Mouse (Mus musculus): ENCODE measurements around the gene Irak1bp1. TPM values are rescaled to one million over a fixed set of nuclear protein-coding genes. Genes with fewer than 3 reads are reported as not detected.

Irak1bp1 gene
- polyA plus RNA-seq, 1 experiment from 2014 or later = 37.3 TPM

- peaks cover 23% of the 10 kb centered on the region for H3K36me3 ChIP-seq
- no peaks in the 10 kb centered on the region for H3K27me3 ChIP-seq
- no peak overlapping the region for H3K9ac ChIP-seq (replicated peaks)
- no peak for ATAC-seq (replicated peaks)
- H3K27ac ChIP-seq (replicated peaks) = no peak overlapping the region
- H3K4me3 ChIP-seq = no peak overlapping the region
- peaks cover 11% of the 10 kb centered on the region for H3K4me1 ChIP-seq
- 61% methylated on average over 6 of the region's 6 CpGs for WGBS
- no peak overlapping the region for H3K4me2 ChIP-seq (replicated peaks)
- H3K9me3 ChIP-seq = no peaks in the 10 kb centered on the region
Observed at GRCm38 (mm10) chr9:82835921-82836320, 6.6 kb downstream of the Irak1bp1 start.

GRCm38 (mm10) chr9:82842671-82843070 lies 13.3 kb downstream of the Irak1bp1 start:
- no peak overlapping the region for H3K9ac ChIP-seq (replicated peaks)

GRCm38 (mm10) chr9:82854040-82854439 lies 24.7 kb downstream of the Irak1bp1 start:
- Histone ChIP-seq H3K4me1 (no peaks in the 10 kb centered on the region), H3K27me3 (no peaks in the 10 kb centered on the region), H3K4me2 (replicated peaks) (no peak overlapping the region), H3K9ac (replicated peaks) (no peak overlapping the region), H3K4me3 (no peak overlapping the region), H3K27ac (replicated peaks) (no peak overlapping the region), H3K36me3 (no peaks in the 10 kb centered on the region), H3K9me3 (no peaks in the 10 kb centered on the region)
- WGBS = 54% methylated on average over 2 of the region's 2 CpGs
- peak; percentile 77 for ATAC-seq (replicated peaks)

More at GRCm38 (mm10) chr9:82842671-82843070, 13.3 kb downstream of the Irak1bp1 start:
- Histone ChIP-seq H3K4me2 (replicated peaks) (no peak overlapping the region), H3K27ac (replicated peaks) (no peak overlapping the region), H3K4me3 (no peak overlapping the region), H3K27me3 (no peaks in the 10 kb centered on the region), H3K9me3 (no peaks in the 10 kb centered on the region), H3K36me3 (peaks cover 41% of the 10 kb centered on the region), H3K4me1 (no peaks in the 10 kb centered on the region)
- ATAC-seq (replicated peaks) = no peak
- 94% methylated on average over 4 of the region's 4 CpGs for WGBS

- Histone ChIP-seq H3K4me2 (replicated peaks) (no peak overlapping the region), H3K4me3 (no peak overlapping the region), H3K9me3 (no peaks in the 10 kb centered on the region), H3K27ac (replicated peaks) (no peak overlapping the region), H3K36me3 (no peaks in the 10 kb centered on the region), H3K27me3 (no peaks in the 10 kb centered on the region), H3K9ac (replicated peaks) (no peak overlapping the region), H3K4me1 (no peaks in the 10 kb centered on the region)
- WGBS = 30% methylated on average over 3 of the region's 3 CpGs
- ATAC-seq (replicated peaks) = no peak
Observed at GRCm38 (mm10) chr9:82854973-82855614, 25.8 kb downstream of the Irak1bp1 start.

- WGBS = 72% methylated on average over 4 of the region's 4 CpGs
- Histone ChIP-seq H3K27ac (replicated peaks) (no peak overlapping the region), H3K9me3 (no peaks in the 10 kb centered on the region), H3K36me3 (no peaks in the 10 kb centered on the region), H3K9ac (replicated peaks) (no peak overlapping the region), H3K27me3 (no peaks in the 10 kb centered on the region), H3K4me3 (no peak overlapping the region), H3K4me1 (no peaks in the 10 kb centered on the region), H3K4me2 (replicated peaks) (no peak overlapping the region)
- ATAC-seq (replicated peaks) = no peak
Observed at GRCm38 (mm10) chr9:82856241-82856640, 26.9 kb downstream of the Irak1bp1 start.

GRCm38 (mm10) chr9:82860805-82861204 lies 31.5 kb downstream of the Irak1bp1 start:
- no peak overlapping the region for H3K27ac ChIP-seq (replicated peaks)
- H3K4me2 ChIP-seq (replicated peaks) = no peak overlapping the region
- no peak for ATAC-seq (replicated peaks)
- no peak overlapping the region for H3K4me3 ChIP-seq
- H3K4me1 ChIP-seq = no peaks in the 10 kb centered on the region
- no peaks in the 10 kb centered on the region for H3K27me3 ChIP-seq
- WGBS = 83% methylated on average over 2 of the region's 2 CpGs
- no peak overlapping the region for H3K9ac ChIP-seq (replicated peaks)
- no peaks in the 10 kb centered on the region; the same call in 1 of the 2 replicates for H3K36me3 ChIP-seq
- H3K9me3 ChIP-seq = no peaks in the 10 kb centered on the region

GRCm38 (mm10) chr9:82861316-82861715 lies 32.0 kb downstream of the Irak1bp1 start:
- no peaks in the 10 kb centered on the region for H3K9me3 ChIP-seq
- H3K27ac ChIP-seq (replicated peaks) = no peak overlapping the region
- 0 out of 2 replicates have a peak, but pooled peaks have one; percentile 35 for ATAC-seq (replicated peaks)
- H3K4me2 ChIP-seq (replicated peaks) = no peak overlapping the region
- no peaks in the 10 kb centered on the region for H3K27me3 ChIP-seq
- 90% methylated on average over 4 of the region's 4 CpGs for WGBS
- H3K4me1 ChIP-seq = no peaks in the 10 kb centered on the region
- no peak overlapping the region for H3K9ac ChIP-seq (replicated peaks)
- no peaks in the 10 kb centered on the region; the same call in 1 of the 2 replicates for H3K36me3 ChIP-seq
- H3K4me3 ChIP-seq = no peak overlapping the region

GRCm38 (mm10) chr9:82861775-82862430 lies 32.6 kb downstream of the Irak1bp1 start:
- no peaks in the 10 kb centered on the region for H3K4me1 ChIP-seq
- WGBS = 89% methylated on average over 3 of the region's 3 CpGs
- no peak overlapping the region for H3K9ac ChIP-seq (replicated peaks)
- H3K27ac ChIP-seq (replicated peaks) = no peak overlapping the region
- no peak overlapping the region for H3K4me2 ChIP-seq (replicated peaks)
- no peaks in the 10 kb centered on the region; the same call in 1 of the 2 replicates for H3K36me3 ChIP-seq
- no peak overlapping the region for H3K4me3 ChIP-seq
- no peaks in the 10 kb centered on the region for H3K27me3 ChIP-seq
- no peaks in the 10 kb centered on the region for H3K9me3 ChIP-seq
- ATAC-seq (replicated peaks) = 0 out of 2 replicates have a peak, but pooled peaks have one; percentile 30

GRCm38 (mm10) chr9:82866121-82866520 lies 36.8 kb downstream of the Irak1bp1 start:
- Histone ChIP-seq H3K9me3 (no peaks in the 10 kb centered on the region), H3K4me1 (no peaks in the 10 kb centered on the region), H3K27me3 (no peaks in the 10 kb centered on the region), H3K4me2 (replicated peaks) (no peak overlapping the region), H3K9ac (replicated peaks) (no peak overlapping the region), H3K27ac (replicated peaks) (no peak overlapping the region), H3K36me3 (peaks cover 17% of the 10 kb centered on the region), H3K4me3 (no peak overlapping the region)
- no peak for ATAC-seq (replicated peaks)
- 53% methylated on average over 1 of the region's 1 CpGs for WGBS

- Histone ChIP-seq H3K9me3 (no peaks in the 10 kb centered on the region), H3K36me3 (peaks cover 26% of the 10 kb centered on the region), H3K27ac (replicated peaks) (no peak overlapping the region), H3K4me2 (replicated peaks) (no peak overlapping the region), H3K9ac (replicated peaks) (no peak overlapping the region), H3K4me1 (no peaks in the 10 kb centered on the region), H3K27me3 (no peaks in the 10 kb centered on the region), H3K4me3 (no peak overlapping the region)
- 84% methylated on average over 3 of the region's 3 CpGs for WGBS
- no peak; the same call in 1 of the 2 replicates for ATAC-seq (replicated peaks)
Observed at GRCm38 (mm10) chr9:82867698-82868097, 38.4 kb downstream of the Irak1bp1 start.

GRCm38 (mm10) chr9:82877078-82877477 lies 47.7 kb downstream of the Irak1bp1 start:
- Histone ChIP-seq H3K27me3 (no peaks in the 10 kb centered on the region), H3K27ac (replicated peaks) (no peak overlapping the region), H3K9ac (replicated peaks) (no peak overlapping the region), H3K4me3 (no peak overlapping the region), H3K4me1 (no peaks in the 10 kb centered on the region), H3K9me3 (no peaks in the 10 kb centered on the region), H3K36me3 (peaks cover 63% of the 10 kb centered on the region), H3K4me2 (replicated peaks) (no peak overlapping the region)
- WGBS = 91% methylated on average over 1 of the region's 1 CpGs
- ATAC-seq (replicated peaks) = no peak

GRCm38 (mm10) chr9:82884177-82884576 lies 54.8 kb downstream of the Irak1bp1 start:
- Histone ChIP-seq H3K9me3 (no peaks in the 10 kb centered on the region), H3K4me1 (no peaks in the 10 kb centered on the region), H3K27me3 (no peaks in the 10 kb centered on the region), H3K9ac (replicated peaks) (no peak overlapping the region), H3K4me3 (no peak overlapping the region), H3K27ac (replicated peaks) (no peak overlapping the region), H3K4me2 (replicated peaks) (no peak overlapping the region), H3K36me3 (peaks cover 62% of the 10 kb centered on the region)
- ATAC-seq (replicated peaks) = no peak
